In the genomic region with DNA sequence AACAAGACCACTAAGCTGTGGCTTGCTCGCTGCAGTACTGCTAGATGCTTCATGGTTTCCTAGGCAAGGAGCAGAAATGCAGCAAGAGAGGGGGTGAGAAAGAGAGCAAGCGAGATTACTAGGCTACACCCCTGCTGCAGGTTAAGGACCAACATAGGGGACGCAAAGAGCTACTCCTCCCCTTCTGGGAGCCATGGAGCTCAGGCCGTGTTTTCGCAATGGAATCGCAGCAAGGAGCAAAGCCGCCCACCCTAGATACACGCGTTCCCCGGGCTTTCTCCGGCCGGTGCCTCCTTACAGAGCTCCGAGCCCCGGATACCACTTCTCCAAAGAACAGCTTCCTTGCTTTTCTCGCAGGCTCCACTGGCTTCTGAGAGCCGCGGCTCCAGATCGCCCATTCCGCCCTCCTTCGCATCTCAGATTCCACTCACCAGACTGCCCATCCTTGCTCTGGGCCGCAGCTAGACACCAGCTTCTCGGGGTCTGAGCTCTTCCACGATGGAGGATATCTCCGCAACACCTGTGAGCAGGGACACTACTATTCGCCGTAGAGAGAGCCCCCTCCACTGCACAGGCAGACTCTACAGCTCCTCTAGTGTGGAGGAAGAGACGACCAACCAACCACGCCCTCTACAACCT, we compare ENCODE assay signal across 8 mouse cellular contexts. TPM values are rescaled to one million over a fixed set of nuclear protein-coding genes. Genes with fewer than 3 reads are reported as not detected.
DNase-seq lines count a peak whose midpoint lies in the region; ATAC-seq lines count a peak whose summit lies in the region.

A gene (minus strand): TSS at position 629 of the 639 bp plus-strand sequence.

- H3K9ac ChIP-seq in intestine, embryonic 16.5 days (ENCODE audit: low read depth, low read length): peak within 1 kb of the TSS; percentile 65

- no peaks in the 10 kb centered on the region for H3K36me3 ChIP-seq in intestine, embryonic 16.5 days (ENCODE audit: control insufficient read depth, insufficient read depth, low read length)

- H3K4me3 ChIP-seq in intestine, embryonic 16.5 days (ENCODE audit: low read length): peak within 1 kb of the TSS; percentile 65

- DNase-seq in adrenal gland, adult 8-10 months: peak; percentile 28
- DNase-seq in embryo, embryonic 9.5 days (ENCODE audit: extremely low spot score): peak; percentile 60
- DNase-seq in left cerebral cortex, postnatal 10 days (ENCODE audit: extremely low spot score in 1 of 2, low spot score in 2 of 2): peak; percentile 59 to 72
- peak; percentile 61 to 70 for DNase-seq in right cerebral cortex, adult 2 months (ENCODE audit: low spot score in 2 of 2)
- peak; percentile 12 for DNase-seq in urinary bladder, postnatal 25 days (ENCODE audit: low spot score)

- 2% methylated on average over 28 of the region's 28 CpGs for WGBS in intestine, embryonic 16.5 days

- no peaks in the 10 kb centered on the region for H3K4me1 ChIP-seq in intestine, embryonic 16.5 days (ENCODE audit: control insufficient read depth, insufficient read depth, low read length)

- H3K4me2 ChIP-seq in intestine, embryonic 16.5 days (ENCODE audit: low read depth, low read length): peak within 1 kb of the TSS; percentile 66

- H3K9me3 ChIP-seq in intestine, embryonic 16.5 days (ENCODE audit: control insufficient read depth, low read length): no peaks in the 10 kb centered on the region

- H3K27me3 ChIP-seq in intestine, embryonic 16.5 days (replicated peaks; ENCODE audit: control insufficient read depth, insufficient read depth, low read length): no peaks in the 10 kb centered on the region

- ATAC-seq in granulocyte monocyte progenitor cell, adult 5-6 weeks (replicated peaks; ENCODE audit: poor library complexity, severe bottlenecking): peak; percentile 93
- ATAC-seq in intestine, embryonic 16.5 days: peak; percentile 95
- peak; percentile 77 for ATAC-seq in megakaryocyte, adult 5-6 weeks (ENCODE audit: poor library complexity, severe bottlenecking)

- H3K27ac ChIP-seq in intestine, embryonic 16.5 days (ENCODE audit: low read length): peak within 1 kb of the TSS; percentile 49

- intact Hi-C loops in left cerebral cortex, postnatal 10 days (cut with DNase I): loop anchor here (5.0 kb wide), 1 partner anchor 189 kb away; no protein-coding TSS in a partner anchor

RNA-seq across cellular contexts. Expression of the gene that starts here (rescaled TPM):
- total RNA-seq in adrenal gland, adult 8-10 months (2022): 100 to 1,000 TPM in 1 of 4 experiments, 10 to 100 TPM in 3; 58.6 to 115 (median 74.8) TPM
- not detected in 2 replicates for total RNA-seq in granulocyte monocyte progenitor cell, adult 5-6 weeks (2014; fragmentation: Nextera tagmentation)
- total RNA-seq in granulocyte monocyte progenitor cell, adult 5-6 weeks (2017): not detected in 2 replicates
- polyA plus RNA-seq in intestine, embryonic 16.5 days (2015; fragmentation: Nextera tagmentation; extraction: Ambion mirVana): 34.4 and 35.4 TPM in 2 replicates
- total RNA-seq in left cerebral cortex, postnatal 10 days (2021): 100 to 1,000 TPM; 250 TPM
- 0.82 and 3.9 TPM in 2 replicates for total RNA-seq in megakaryocyte, adult 5-6 weeks (2015)
- 0.12 and 0.66 TPM in 2 replicates for total RNA-seq in megakaryocyte, adult 5-6 weeks (2017)

Comparison
In these comparisons a context has a peak if more than half of its experiments do, and no peak if none do; other contexts are left out.
1. Peak in every context shown above with its lines: DNase-seq, ATAC-seq, H3K4me3 ChIP-seq and H3K27ac ChIP-seq.
2. RNA of the gene that starts here (total RNA-seq): 250 TPM in left cerebral cortex, postnatal 10 days and 58.6 to 115 TPM in adrenal gland, adult 8-10 months; 0.12 to 3.9 TPM in megakaryocyte, adult 5-6 weeks and not detected in granulocyte monocyte progenitor cell, adult 5-6 weeks; every median in the first group is over 10 times any median in the second.
3. Peak in ATAC-seq in granulocyte monocyte progenitor cell, adult 5-6 weeks; RNA of the gene not detected or under 1 TPM.
4. DNase-seq: peak in every context shown above with its lines; median percentile 66 in left cerebral cortex, postnatal 10 days; 66 in right cerebral cortex, adult 2 months; 60 in embryo, embryonic 9.5 days; 28 in adrenal gland, adult 8-10 months; 12 in urinary bladder, postnatal 25 days.